Mouse (Mus musculus) CH12.LX (cell line): ENCODE measurements at regions not wholly inside any gene's neighbourhood (a gene's known extent, or its start where the extent isn't known, plus 50 kb on each side); places are given as distances from the start of the nearest gene placed in this dataset.

Source experiments
- DNase-seq: peaks from one replicate; pipeline ENCODE4 v3.0.0-alpha.2; 2013; ENCODE audit errors: extremely low read depth
- H3K27ac ChIP-seq: 2 replicates; pipeline ENCODE4 v1.5.1; 2012; ENCODE audit warnings: low read depth, mild to moderate bottlenecking, control low read depth, moderate library complexity; ENCODE audit not compliant: insufficient read depth
- H3K27me3 ChIP-seq: replicated peaks from 2 replicates; pipeline ENCODE3; 2012; ENCODE audit warnings: inconsistent platforms
- H3K36me3 ChIP-seq, 2 experiments: replicated peaks in 1 of 2; 2 replicates each; pipeline versions ENCODE3 to v1.6.1; 2012; ENCODE audit warnings: inconsistent platforms in 1 of 2, low read length in 1 of 2, mild to moderate bottlenecking in 1 of 2, mixed read lengths in 1 of 2, moderate library complexity in 1 of 2; ENCODE audit not compliant: control insufficient read depth in 1 of 2, insufficient read depth in 1 of 2
- H3K4me1 ChIP-seq, 2 experiments: 2 replicates each; pipeline ENCODE4 v1.6.1; 2012; ENCODE audit warnings: inconsistent platforms in 1 of 2, moderate library complexity in 1 of 2; ENCODE audit not compliant: insufficient read depth in 2 of 2, control insufficient read depth in 1 of 2
- H3K4me2 ChIP-seq: 2 replicates; pipeline ENCODE4 v1.6.1; 2012; ENCODE audit warnings: low read depth, mild to moderate bottlenecking, control low read depth; ENCODE audit not compliant: poor library complexity, insufficient read depth, severe bottlenecking
- H3K4me3 ChIP-seq, 3 experiments: fragments of 150-350 bp in 1 of 3; sonication (generic) in 1 of 3; replicated peaks in 1 of 3; 2 replicates each; pipeline versions ENCODE3 to v1.5.1; 2011 to 2012; ENCODE audit warnings: low read depth in 2 of 3, low read length in 2 of 3, mild to moderate bottlenecking in 2 of 3, moderate library complexity in 2 of 3, control low read depth in 1 of 3, improper control_type of control experiment in 1 of 3, inconsistent platforms in 1 of 3, mixed read lengths in 1 of 3; ENCODE audit not compliant: poor library complexity in 1 of 3
- H3K79me2 ChIP-seq: replicated peaks from 2 replicates; pipeline ENCODE4 v1.6.1; 2012; ENCODE audit warnings: mild to moderate bottlenecking, moderate library complexity; ENCODE audit not compliant: control insufficient read depth, poor library complexity, insufficient read depth, severe bottlenecking; ENCODE audit errors: extremely low read depth
- H3K9ac ChIP-seq: 2 replicates; pipeline ENCODE4 v1.6.1; 2012; ENCODE audit warnings: low read depth, mild to moderate bottlenecking, control low read depth, moderate library complexity; ENCODE audit not compliant: insufficient read depth
- H3K9me3 ChIP-seq: replicated peaks from 2 replicates; pipeline ENCODE3; 2012; ENCODE audit warnings: low read length, inconsistent platforms, mixed read lengths
- CTCF ChIP-seq, 2 experiments: IDR thresholded peaks in 1 of 2; conservative IDR thresholded peaks in 1 of 2; 2 replicates each; pipeline ENCODE4 v1.5.1; 2011 to 2012; ENCODE audit warnings: low read depth in 2 of 2, low read length in 2 of 2, improper control_type of control experiment in 1 of 2, inconsistent platforms in 1 of 2, mild to moderate bottlenecking in 1 of 2, moderate library complexity in 1 of 2
- JUND ChIP-seq: conservative IDR thresholded peaks from 2 replicates; pipeline ENCODE4 v1.6.1; 2011; ENCODE audit warnings: low read depth, low read length, improper control_type of control experiment
- MYC ChIP-seq: IDR thresholded peaks from 2 replicates; pipeline ENCODE4 v1.6.1; 2011; ENCODE audit warnings: low read depth, mild to moderate bottlenecking, improper control_type of control experiment, low read length
- PAX5 ChIP-seq: IDR thresholded peaks from 2 replicates; pipeline ENCODE4 v1.6.1; 2012; ENCODE audit warnings: low read length, inconsistent platforms, mixed read lengths
- RAD21 ChIP-seq: IDR thresholded peaks from 2 replicates; pipeline ENCODE4 v1.6.1; 2011; ENCODE audit warnings: low read depth, mild to moderate bottlenecking, low read length, improper control_type of control experiment, moderate library complexity
- RCOR1 ChIP-seq: conservative IDR thresholded peaks from 2 replicates; pipeline ENCODE4 v1.6.1; 2012; ENCODE audit warnings: low read depth, mild to moderate bottlenecking, inconsistent platforms, low read length, improper control_type of control experiment
- UBTF ChIP-seq: IDR thresholded peaks from 2 replicates; pipeline ENCODE4 v1.6.1; 2012; ENCODE audit warnings: low read depth, mild to moderate bottlenecking, inconsistent platforms, low read length, improper control_type of control experiment, moderate library complexity
- USF2 ChIP-seq: conservative IDR thresholded peaks from 2 replicates; pipeline ENCODE4 v1.6.1; 2011; ENCODE audit warnings: low read depth, low read length, improper control_type of control experiment
- ZNF384 ChIP-seq: IDR thresholded peaks from 2 replicates; pipeline ENCODE4 v1.6.1; 2012; ENCODE audit warnings: low read depth, low read length, improper control_type of control experiment, inconsistent platforms
- dilution Hi-C: fragments of 300-500 bp; cut with MboI; formaldehyde crosslinking; loops from 2 replicates; pipeline ENCODE4 v1.14.3; 2020; ENCODE audit warnings: low sequenced_read_pairs; ENCODE audit not compliant: extremely low pct_unique_long_range_greater_than_20kb, extremely low pct_ligation_motif_present
- in situ Hi-C: fragments of 300-500 bp; cut with MboI; formaldehyde crosslinking; loops from 3 replicates; pipeline ENCODE4 v1.14.3; 2019; ENCODE audit warnings: low sequenced_read_pairs, low pct_ligation_motif_present, low pct_unique_long_range_greater_than_20kb, mixed read lengths

- dilution Hi-C loops (no loop called here), in situ Hi-C loops (no loop called here)
- no peak overlapping the region for H3K27ac ChIP-seq
- no peaks in the 10 kb centered on the region for H3K9me3 ChIP-seq
- no peak for DNase-seq
- no peaks in the 10 kb centered on the region for H3K4me1 ChIP-seq
- H3K4me2 ChIP-seq: no peak overlapping the region
- H3K4me3 ChIP-seq: no peak overlapping the region
- no peaks in the 10 kb centered on the region for H3K27me3 ChIP-seq
- H3K79me2 ChIP-seq: no peaks in the 10 kb centered on the region
- no peak for TF ChIP-seq RCOR1
- no peak for TF ChIP-seq USF2
- H3K9ac ChIP-seq: no peak overlapping the region
- H3K36me3 ChIP-seq: no peaks in the 10 kb centered on the region
These were observed 296.6 kb downstream of the Dmac1 start for GRCm38 (mm10) chr4:74981491-74981890.

- H3K4me3 ChIP-seq: no peak overlapping the region
- no peaks in the 10 kb centered on the region for H3K9me3 ChIP-seq
- peak; percentile 2 for DNase-seq
- no peaks in the 10 kb centered on the region for H3K27me3 ChIP-seq
- no peak overlapping the region for H3K4me2 ChIP-seq
- in situ Hi-C loops: no loop called here
- no peaks in the 10 kb centered on the region for H3K4me1 ChIP-seq
- H3K36me3 ChIP-seq: no peaks in the 10 kb centered on the region
- no peak overlapping the region for H3K27ac ChIP-seq
- no peaks in the 10 kb centered on the region for H3K79me2 ChIP-seq
- peak in 1 of 2 experiments; percentile 35; a peak in 1 of 4 replicates for TF ChIP-seq CTCF (conservative IDR thresholded peaks at IDR 0.05 in 1 of 2, IDR thresholded peaks at IDR 0.05 in 1 of 2; ENCODE audit: low read depth in 2 of 2, low read length in 2 of 2)
- peak; percentile 24 for TF ChIP-seq RAD21
- no peak for TF ChIP-seq UBTF
- no peak for TF ChIP-seq JUND
- 0 out of 2 replicates have a peak, but pooled peaks have one; percentile 7 for TF ChIP-seq ZNF384
- no peak for TF ChIP-seq PAX5
- 0 out of 2 replicates have a peak, but pooled peaks have one; percentile 19 for TF ChIP-seq MYC
- dilution Hi-C loops: no loop called here
- H3K9ac ChIP-seq: no peak overlapping the region
These were observed 306.0 kb downstream of the Dmac1 start for GRCm38 (mm10) chr4:74972143-74972542.
